Mouse (Mus musculus) E14TG2a.4 (cell line): ENCODE measurements around the gene Nebl.

Experiments
- H3K27me3 ChIP-seq: 2 replicates; pipeline ENCODE4 v1.6.1; 2014; ENCODE audit warnings: low read length, control low read depth; ENCODE audit not compliant: insufficient read depth
- H3K36me3 ChIP-seq: 2 replicates; pipeline ENCODE4 v1.6.1; 2014; ENCODE audit warnings: low read length, control low read depth; ENCODE audit not compliant: insufficient read depth
- H3K4me1 ChIP-seq: replicated peaks from 2 replicates; pipeline ENCODE4 v1.6.1; 2014; ENCODE audit warnings: low read depth, low read length, control low read depth
- H3K4me3 ChIP-seq: replicated peaks from 2 replicates; pipeline ENCODE4 v1.5.1; 2014; ENCODE audit warnings: mild to moderate bottlenecking, low read length
- H3K9me3 ChIP-seq: 2 replicates; pipeline ENCODE4 v1.6.1; 2014; ENCODE audit warnings: low read length, control low read depth
- CTCF ChIP-seq: conservative IDR thresholded peaks from 2 replicates; pipeline ENCODE4 v1.5.1; 2014; ENCODE audit warnings: low read length
- NANOG ChIP-seq: IDR thresholded peaks from 2 replicates; pipeline ENCODE4 v1.6.1; 2014; ENCODE audit warnings: borderline replicate concordance, low read length, mixed read lengths
- POU5F1 ChIP-seq: IDR thresholded peaks from 2 replicates; pipeline ENCODE4 v1.6.1; 2014; ENCODE audit warnings: low read length, borderline replicate concordance

Nebl gene

DNA sequence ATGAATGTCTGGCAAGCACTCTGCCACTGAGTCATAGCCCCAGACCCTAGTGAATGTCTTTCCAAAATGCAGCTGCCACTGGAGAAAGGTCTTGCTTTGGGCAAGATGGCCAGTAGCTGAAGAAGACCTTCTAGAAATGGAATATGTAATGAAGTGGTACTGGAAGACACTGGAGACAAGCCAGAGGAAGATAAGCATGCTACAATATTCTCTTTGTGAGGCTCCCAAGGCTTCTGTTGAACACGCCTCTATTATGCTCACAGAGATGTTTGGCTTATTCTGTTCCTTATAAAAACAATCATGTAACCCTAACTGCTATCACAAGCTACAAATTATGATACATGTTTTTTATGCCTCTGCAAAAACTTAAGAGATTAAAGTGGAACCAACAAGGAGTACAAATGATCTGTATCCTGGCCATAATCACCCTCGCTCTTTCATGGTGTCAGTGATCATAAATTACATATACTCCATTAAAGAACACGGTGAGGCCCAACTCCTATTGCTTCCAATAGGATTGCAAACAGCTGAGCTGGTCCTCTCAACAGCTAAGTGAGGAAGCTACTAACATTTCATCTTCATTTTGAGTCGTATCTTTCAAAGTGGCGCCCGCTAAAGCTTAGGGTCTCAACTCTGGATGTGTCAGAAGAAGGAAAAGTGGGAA lies 145.8 kb downstream of the Nebl start:
- Histone ChIP-seq H3K9me3 (no peaks in the 10 kb centered on the region), H3K36me3 (no peaks in the 10 kb centered on the region), H3K27me3 (no peaks in the 10 kb centered on the region), H3K4me3 (no peak overlapping the region), H3K4me1 (no peaks in the 10 kb centered on the region)
- TF ChIP-seq POU5F1 (no peak), CTCF (no peak), NANOG (no peak)

DNA sequence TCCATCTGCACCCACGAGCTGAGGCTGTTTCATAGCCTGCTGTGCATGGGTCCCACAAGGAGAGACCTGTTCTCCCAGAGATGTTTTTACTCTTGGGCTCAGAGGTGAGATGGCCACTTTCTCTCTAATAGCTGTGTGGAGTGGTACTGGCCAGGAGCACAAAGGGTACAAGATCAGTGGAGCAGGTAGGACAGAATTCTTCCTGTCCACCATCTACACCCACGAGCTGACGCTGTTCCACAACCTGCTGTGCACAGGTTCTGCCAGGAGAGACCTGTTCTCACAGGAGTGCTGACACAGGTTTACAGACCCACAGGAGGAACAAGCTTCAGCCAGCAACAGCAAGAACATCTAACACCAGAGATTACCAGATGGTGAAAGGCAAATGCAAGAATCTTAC lies 155.6 kb downstream of the Nebl start:
- 0 out of 2 replicates have a peak, but pooled peaks cover 6% of the 10 kb centered on the region for H3K9me3 ChIP-seq
- TF ChIP-seq POU5F1 (no peak), NANOG (no peak)
- no peaks in the 10 kb centered on the region for H3K4me1 ChIP-seq
- H3K27me3 ChIP-seq = no peaks in the 10 kb centered on the region
- no peak overlapping the region for H3K4me3 ChIP-seq
- H3K36me3 ChIP-seq = no peaks in the 10 kb centered on the region

DNA sequence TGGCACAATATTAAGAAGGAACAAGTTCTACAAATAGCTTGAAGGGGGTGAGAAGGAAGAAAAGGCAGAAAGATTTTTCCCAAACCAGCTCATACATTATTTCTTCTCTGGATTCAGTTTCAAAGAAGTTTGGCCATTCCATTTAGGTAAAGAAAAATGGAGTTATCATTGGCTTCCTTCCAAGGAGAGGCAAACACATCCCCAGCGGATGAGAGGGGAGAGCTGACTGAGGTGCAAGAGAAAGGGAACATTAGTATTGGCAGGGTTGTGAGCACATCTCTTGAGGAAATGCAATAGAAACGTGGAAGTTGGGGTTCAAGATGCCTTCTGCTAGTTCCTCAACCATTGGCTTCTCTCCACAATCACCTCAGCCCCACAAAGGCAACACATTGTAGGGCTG lies 159.5 kb downstream of the Nebl start:
- Histone ChIP-seq H3K36me3 (no peaks in the 10 kb centered on the region), H3K27me3 (no peaks in the 10 kb centered on the region), H3K9me3 (0 out of 2 replicates have a peak, but pooled peaks cover 6% of the 10 kb centered on the region), H3K4me1 (no peaks in the 10 kb centered on the region), H3K4me3 (no peak overlapping the region)
- no peak for TF ChIP-seq CTCF
- no peak for TF ChIP-seq POU5F1
- TF ChIP-seq NANOG = no peak

DNA sequence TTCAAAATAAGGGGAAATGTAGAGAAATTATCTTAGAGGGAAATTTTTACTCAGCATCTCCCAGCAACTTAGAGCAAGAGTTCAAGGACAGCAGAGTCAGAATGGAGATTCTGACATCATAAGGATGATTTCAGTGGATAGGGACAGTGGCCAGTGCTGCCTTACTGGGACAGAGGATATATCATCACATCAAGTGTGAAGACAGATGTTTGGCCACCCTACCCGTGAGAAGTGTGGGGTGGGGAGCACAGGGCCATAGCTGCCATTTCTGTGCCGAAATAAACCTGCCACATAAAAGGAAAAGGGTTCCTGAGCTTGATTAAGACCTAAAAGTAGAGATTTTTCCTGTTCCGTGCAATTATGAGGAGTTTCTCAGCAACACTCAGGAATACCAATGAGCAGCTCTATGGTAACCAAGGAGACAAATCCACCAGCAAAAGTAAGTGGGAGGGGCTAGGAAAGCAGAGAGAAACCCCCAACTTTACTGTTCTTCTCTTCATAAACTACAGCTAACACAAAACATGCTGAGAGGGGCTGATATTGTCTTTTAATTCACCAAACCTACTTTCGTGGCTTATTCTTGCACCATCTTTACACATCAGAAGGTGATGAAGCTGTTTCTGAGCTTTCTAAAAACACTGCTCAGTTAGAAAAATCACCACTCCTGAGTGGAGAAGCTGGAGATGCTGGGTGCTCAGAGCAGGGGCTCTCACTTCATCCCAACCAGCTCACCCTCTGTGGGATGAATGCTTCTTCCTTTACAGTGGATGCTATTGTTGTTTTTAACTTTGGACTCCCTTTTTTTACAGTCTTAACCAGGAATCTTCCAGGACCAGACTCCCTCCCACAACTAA lies 172.1 kb downstream of the Nebl start:
- TF ChIP-seq NANOG (no peak), POU5F1 (no peak), CTCF (no peak)
- no peaks in the 10 kb centered on the region for H3K4me1 ChIP-seq
- H3K36me3 ChIP-seq = no peaks in the 10 kb centered on the region
- no peaks in the 10 kb centered on the region for H3K27me3 ChIP-seq
- no peak overlapping the region for H3K4me3 ChIP-seq
- H3K9me3 ChIP-seq = no peaks in the 10 kb centered on the region

DNA sequence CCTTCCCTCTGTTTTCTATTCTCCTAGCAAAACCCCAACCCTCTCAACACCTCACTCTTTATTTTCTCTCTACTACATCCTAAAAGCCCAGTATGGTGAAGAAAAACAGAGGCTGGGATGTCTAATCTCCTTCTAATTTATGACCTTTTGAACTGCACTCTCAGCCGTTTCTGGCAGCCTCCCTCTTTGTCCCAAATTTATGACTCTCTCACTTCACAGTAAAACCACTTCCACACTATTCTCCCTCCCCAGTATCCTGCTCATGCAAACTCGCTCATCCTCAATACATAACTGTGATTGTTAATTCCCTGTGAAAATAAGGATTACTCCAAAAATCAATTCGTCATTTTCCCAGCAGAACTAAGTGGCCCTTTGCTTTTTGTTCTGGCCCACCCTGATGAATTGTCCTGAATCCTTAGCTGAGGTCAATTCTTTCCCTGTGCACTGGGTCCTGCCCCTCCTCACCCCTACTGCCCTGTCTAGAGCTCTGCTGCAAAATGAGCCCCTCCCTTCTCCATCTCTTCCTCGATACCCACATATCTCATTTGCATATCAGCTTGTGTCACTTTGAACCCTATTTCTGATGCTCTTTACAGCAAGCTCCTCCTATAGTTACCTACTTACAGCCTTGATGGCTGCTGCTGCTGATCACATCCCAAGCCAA lies 181.2 kb downstream of the Nebl start:
- Histone ChIP-seq H3K4me3 (no peak overlapping the region), H3K9me3 (no peaks in the 10 kb centered on the region), H3K27me3 (no peaks in the 10 kb centered on the region), H3K4me1 (no peaks in the 10 kb centered on the region), H3K36me3 (no peaks in the 10 kb centered on the region)
- TF ChIP-seq NANOG (no peak), POU5F1 (no peak), CTCF (no peak)

DNA sequence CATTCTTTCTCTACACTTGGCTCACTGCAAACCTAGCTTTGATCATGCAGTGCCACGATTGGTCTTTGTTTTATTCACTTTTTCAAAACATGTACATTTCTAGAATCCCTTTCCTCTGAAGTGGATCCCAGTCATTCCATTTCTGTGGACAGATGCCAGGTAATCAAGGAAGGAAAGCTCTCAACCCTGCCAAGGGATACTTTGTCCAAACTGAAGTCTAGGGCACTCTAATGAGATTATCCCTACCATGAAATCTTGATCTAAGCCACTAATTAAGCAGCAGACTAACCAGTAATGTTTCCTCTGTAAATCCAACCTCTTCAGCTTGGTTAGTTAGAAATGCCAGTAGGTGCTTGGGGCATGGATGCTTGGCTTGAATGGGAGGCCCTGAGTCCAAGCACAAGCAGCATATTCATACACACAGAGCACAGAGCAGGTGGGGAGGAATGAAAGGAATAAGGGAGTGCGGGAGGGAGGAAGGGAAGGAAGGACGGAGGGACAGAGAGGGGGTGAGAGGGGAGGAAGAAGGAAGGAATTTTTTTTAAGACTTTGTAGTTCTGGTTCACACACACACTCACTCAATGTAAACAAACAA lies 184.8 kb downstream of the Nebl start:
- TF ChIP-seq NANOG = no peak
- TF ChIP-seq CTCF = no peak
- no peak for TF ChIP-seq POU5F1
- Histone ChIP-seq H3K4me1 (no peaks in the 10 kb centered on the region), H3K9me3 (no peaks in the 10 kb centered on the region), H3K4me3 (no peak overlapping the region), H3K36me3 (no peaks in the 10 kb centered on the region), H3K27me3 (no peaks in the 10 kb centered on the region)

DNA sequence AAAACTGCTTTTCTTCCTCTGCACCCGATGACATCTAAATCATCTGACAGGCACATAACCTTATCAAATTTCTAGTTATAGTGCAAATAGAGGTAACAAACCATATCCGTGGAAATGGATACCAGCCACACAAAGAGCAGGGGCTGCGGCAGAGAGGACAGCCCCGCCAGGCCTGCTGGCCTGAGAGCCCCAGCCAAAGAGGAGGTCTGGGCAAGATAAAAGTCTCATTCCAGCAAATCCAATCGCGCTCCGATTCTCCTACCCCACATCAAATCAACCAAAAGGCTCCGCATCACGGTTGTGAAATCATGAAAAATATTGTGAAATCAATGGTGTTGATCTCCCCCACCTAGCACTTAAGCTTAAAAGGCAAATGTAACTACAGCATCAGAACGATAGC lies 191.5 kb downstream of the Nebl start:
- no peaks in the 10 kb centered on the region for H3K36me3 ChIP-seq
- H3K4me3 ChIP-seq = no peak overlapping the region
- H3K9me3 ChIP-seq = peaks cover 10% of the 10 kb centered on the region; the same call in 1 of the 2 replicates
- H3K27me3 ChIP-seq = no peaks in the 10 kb centered on the region
- TF ChIP-seq CTCF (no peak), NANOG (no peak), POU5F1 (no peak)
- H3K4me1 ChIP-seq = no peaks in the 10 kb centered on the region

DNA sequence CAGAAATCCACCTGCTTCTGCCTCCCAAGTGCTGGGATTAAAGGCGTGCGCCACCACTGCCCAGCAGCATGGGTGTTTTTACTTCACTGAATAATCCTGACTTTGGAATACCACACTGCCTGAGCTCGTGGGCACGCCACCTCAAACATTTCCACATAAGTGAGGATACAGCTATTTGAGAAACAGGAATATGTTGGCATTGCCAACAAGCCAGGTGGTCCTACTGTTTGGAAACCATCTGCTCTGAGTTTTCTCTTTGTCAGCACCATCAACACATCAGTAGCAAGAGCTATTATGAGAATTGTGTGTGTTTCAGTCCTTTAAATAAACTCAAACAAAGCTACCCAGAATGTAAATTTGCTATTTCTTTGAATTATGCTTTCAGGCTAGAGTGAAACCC lies 192.8 kb downstream of the Nebl start:
- Histone ChIP-seq H3K4me3 (no peak overlapping the region), H3K27me3 (no peaks in the 10 kb centered on the region), H3K36me3 (no peaks in the 10 kb centered on the region), H3K4me1 (no peaks in the 10 kb centered on the region), H3K9me3 (peaks cover 10% of the 10 kb centered on the region; the same call in 1 of the 2 replicates)
- TF ChIP-seq NANOG = no peak
- no peak for TF ChIP-seq CTCF
- TF ChIP-seq POU5F1 = no peak
